Mouse (Mus musculus) effector memory CD4-positive, alpha-beta T cell, adult 5 months (primary cell): ENCODE data around the gene Olfm4. TPM values are rescaled to one million over a fixed set of nuclear protein-coding genes. Genes with fewer than 3 reads are reported as not detected.

Source experiments
- polyA plus RNA-seq: library from polyadenylated mRNA; unstranded; fragments of 100-300 nt; shearing (Covaris generic); gene quantifications from one replicate; pipeline ENCODE4 v1.2.1, GENCODE M21; 2017

The Olfm4 gene
- 0.14 TPM for polyA plus RNA-seq

GRCm38 (mm10) chr14:79983781-79984180 lies at the start of gene Olfm4:
TSS of gene Olfm4 (plus strand) at chr14:79984081.

Other genes with a start within 250 kb of the Olfm4 start
- gene Pcdh8, start 212.8 kb upstream of the Olfm4 start, polyA plus RNA-seq: not detected